Mouse (Mus musculus) erythroid progenitor cell, adult 5-6 weeks (primary cell): ENCODE measurements around the gene Itga7. TPM values are rescaled to one million over a fixed set of nuclear protein-coding genes. Genes with fewer than 3 reads are reported as not detected.

Experiments used
- ATAC-seq: replicated peaks from 2 replicates; pipeline ENCODE4 v1.8.0; 2016; ENCODE audit warnings: moderate number of reproducible peaks, mild to moderate bottlenecking, moderate TSS enrichment, inconsistent platforms; ENCODE audit not compliant: poor library complexity, low FRiP score, severe bottlenecking
- total RNA-seq, 2 experiments: library from RNA; stranded (forward) in 1 of 2; stranded (reverse) in 1 of 2; fragments of 150-400 nt in 1 of 2; fragments of 186-747, 209-891 nt in 1 of 2; gene quantifications; 2 replicates each; pipeline versions ENCODE4 v1.2.3 to v1.2.4; 2015 to 2017; ENCODE audit warnings: low replicate concordance in 2 of 2

Gene Itga7
- total RNA-seq, 2 experiments from 2014 or later, result not detected

DNA sequence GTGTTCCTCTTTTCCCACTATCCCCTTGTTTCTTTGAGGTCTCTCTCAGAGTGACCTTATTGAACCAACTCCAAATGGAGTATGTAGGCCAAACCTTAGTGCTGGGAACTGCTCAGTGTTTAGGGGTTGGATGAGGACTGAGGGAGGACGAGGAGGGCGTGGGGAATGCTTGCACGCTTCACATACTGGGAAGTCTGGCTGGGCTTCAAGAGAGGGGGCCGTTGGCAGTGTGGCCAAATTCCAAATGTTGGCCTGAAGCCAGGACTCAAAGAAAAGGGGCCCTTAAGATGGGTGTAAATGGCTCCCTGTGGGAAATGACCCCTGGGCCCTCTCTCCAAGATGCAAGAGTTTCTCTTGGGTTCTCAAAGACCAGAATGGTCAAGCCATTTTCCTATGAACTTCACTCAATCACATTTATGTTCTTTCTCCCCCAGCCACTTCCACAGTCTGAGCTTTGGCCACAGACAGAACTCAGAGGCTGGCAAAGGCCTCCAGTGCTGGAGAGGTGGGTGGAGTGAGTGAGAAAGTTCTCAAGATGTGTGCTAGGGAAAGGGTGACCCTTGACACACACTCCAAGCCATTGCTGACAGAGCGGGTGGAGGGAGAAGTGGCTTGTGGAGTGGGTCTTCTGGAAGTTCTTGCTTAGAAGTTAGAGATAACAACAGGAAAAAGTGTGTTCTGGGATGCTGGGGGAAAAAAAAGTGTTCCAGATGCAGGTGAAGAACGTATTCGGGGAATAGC is 3.8 kb upstream of the Itga7 start:
- ATAC-seq, result no peak

GRCm38 (mm10) chr10:128931441-128931840 is 2.2 kb upstream of the Itga7 start:
- no peak for ATAC-seq

DNA sequence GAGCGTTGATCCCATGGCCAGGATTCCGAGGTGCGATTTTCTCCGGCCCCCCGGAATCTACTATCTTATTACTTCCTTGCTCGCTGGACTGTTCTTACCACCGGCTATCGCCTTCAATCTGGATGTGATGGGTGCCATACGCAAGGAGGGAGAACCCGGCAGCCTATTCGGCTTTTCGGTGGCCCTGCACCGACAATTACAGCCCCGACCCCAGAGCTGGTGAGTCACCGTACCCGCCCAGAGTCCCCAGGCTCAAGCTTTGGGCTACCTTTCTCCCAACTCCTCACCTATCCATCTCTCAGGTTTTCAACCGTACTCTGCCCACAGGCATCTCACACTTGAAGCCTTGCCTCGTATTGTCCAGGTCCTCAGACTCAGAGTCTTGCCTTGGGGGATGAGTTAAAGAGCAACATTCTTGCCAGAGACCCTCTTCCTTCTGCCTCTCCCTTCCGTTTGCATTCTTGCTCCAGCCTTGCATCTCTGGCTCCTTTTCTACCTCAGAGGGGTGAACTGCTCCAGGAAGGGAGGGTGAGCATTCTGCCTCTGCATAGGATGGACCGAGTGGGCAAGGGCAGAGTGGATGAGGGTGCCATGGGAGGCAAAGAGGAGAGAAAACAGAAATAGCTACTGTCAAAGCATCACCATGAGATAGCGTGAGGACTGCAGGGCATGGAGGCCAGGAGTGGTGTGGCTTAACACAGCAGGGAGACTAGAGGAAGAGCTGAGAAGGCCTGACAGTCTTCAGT is 531 bp downstream of the Itga7 start:
- no peak for ATAC-seq

GRCm38 (mm10) chr10:128934997-128935787 is 1.6 kb downstream of the Itga7 start:
- ATAC-seq, result no peak

DNA sequence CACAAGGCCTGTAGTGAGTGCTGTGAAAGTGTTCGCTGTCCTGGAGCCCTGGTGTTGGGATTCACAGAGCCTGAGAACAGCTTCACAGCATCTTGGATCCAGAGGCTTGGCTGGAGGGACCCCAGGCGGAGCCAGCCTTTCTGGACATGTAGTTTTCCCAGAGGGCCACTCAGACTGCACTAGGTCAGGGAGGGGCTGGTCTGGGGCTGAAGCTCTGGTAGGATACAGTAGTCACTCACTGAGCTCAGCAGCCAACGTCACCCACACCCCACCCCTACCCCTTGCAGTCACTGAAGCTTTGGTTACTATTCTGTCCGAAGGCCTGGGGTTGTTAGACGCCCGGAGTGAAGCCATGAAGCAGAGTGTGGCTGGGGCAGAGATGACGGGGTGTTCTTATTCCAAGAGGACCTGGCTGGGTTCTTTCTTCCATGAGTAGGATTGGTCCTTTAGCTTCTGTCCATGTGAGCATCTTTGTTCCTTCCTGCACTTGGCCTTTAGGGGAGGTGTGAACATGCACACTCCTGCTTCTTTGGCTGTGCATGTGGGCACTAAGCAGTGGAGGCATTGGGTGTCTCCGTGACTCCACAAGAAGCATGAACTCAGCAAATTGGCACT is 2.3 kb downstream of the Itga7 start:
- no peak for ATAC-seq

DNA sequence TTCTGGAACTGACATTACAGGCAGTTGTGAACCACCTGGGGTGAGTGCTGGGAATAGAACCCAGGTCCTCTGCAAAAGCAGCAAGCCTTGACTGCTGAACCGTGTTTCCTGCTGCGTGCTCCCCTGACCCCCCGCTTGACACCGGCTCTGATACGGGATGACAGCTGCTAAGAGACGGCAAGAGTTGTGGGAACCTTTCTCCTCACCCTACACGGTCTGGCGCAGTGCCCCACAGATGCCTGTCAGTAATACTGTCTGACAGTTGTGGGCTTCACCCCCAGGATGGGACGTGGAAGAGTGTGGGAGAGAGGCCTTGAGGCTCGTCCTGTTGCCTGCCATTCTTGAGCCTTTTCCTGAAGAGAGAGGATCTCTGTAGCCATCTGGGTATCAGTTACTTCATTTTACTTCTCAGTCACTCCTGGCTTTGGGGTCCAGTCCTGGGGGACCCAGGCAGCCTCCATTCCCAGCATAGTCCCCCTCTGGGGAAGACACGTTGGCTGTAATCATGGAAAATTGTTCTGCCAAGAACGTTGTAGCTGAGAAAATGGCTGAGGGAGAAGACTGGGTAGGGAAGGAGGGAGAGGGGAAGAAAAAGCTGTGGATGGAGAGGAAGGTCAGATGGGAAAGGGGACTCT is 4.3 kb downstream of the Itga7 start:
- ATAC-seq, result no peak

DNA sequence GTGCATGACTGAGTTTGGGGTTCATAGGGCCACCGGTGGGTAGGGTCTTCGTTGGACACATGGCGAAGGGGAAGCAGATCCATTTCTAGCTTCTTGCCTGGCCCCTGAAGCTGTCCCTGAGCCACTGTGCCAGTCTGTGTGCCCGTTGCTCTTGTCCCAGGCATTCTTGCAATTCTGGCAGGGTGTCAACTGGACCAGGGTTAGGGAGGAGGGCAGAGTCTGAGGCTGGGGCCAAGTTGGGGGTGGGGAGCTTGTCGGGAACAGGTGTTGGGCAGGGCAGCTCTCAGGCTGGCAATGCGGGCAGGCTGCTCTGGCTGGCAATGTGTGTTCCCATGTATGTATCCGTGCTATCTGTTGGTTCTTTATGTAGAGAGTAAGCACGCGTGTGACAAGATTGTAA is 4.8 kb downstream of the Itga7 start:
- no peak for ATAC-seq

DNA sequence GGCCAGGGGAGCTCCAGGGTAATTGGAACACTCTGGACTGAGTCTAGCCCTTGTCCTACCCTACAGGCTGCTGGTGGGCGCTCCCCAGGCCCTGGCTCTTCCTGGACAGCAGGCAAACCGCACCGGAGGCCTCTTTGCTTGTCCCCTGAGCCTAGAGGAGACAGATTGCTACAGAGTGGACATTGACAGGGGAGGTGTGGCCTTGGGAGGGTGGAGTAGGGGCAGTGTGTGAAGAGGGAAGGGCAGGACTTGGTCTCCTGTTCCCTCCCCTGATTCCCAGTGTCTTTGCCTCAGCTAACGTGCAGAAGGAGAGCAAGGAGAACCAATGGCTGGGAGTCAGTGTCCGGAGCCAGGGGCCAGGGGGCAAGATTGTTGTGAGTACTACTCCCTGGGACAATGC is 5.4 kb downstream of the Itga7 start:
- no peak for ATAC-seq

DNA sequence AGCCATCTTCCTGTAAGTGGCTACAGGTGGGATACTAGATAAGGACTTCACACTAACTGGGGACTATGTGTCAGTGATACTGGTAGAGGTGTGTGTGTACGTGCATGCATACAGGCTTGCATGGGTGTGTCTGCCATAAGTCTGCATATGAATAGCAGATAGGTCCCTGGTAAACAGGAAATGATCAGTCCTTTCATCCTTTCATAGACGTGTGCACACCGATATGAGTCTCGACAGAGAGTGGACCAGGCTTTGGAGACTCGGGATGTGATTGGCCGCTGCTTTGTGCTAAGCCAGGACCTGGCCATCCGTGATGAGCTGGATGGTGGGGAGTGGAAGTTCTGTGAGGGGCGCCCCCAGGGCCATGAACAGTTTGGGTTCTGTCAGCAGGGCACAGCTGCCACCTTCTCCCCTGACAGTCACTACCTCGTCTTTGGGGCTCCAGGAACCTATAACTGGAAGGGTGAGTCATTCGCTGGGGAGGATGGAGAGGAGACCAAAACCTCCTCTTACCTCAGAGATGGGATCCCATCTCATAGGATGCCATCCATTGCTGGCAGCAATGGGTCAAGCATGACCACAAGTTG is 7.0 kb downstream of the Itga7 start:
- no peak for ATAC-seq

DNA sequence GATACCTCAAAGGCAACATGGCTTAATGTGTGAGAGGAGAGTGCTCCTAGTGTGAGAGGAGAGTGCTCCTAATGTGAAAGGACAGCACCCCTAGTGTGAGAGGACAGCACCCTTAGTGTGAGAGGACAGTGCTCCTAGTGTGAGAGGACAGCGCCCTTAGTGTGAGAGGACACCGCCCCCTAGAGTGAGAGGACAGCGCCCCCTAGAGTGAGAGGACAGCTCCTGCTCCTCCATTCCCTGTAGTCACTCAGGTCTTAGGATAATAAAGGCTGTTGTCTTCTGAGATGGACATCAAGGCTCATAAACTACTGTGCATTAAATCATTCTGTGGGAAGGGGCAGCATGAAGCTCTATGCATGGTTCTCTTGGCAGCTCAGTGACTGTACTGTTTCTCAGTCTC is 12.1 kb downstream of the Itga7 start:
- ATAC-seq, result no peak

GRCm38 (mm10) chr10:128947496-128947895 is 13.9 kb downstream of the Itga7 start:
- no peak for ATAC-seq

DNA sequence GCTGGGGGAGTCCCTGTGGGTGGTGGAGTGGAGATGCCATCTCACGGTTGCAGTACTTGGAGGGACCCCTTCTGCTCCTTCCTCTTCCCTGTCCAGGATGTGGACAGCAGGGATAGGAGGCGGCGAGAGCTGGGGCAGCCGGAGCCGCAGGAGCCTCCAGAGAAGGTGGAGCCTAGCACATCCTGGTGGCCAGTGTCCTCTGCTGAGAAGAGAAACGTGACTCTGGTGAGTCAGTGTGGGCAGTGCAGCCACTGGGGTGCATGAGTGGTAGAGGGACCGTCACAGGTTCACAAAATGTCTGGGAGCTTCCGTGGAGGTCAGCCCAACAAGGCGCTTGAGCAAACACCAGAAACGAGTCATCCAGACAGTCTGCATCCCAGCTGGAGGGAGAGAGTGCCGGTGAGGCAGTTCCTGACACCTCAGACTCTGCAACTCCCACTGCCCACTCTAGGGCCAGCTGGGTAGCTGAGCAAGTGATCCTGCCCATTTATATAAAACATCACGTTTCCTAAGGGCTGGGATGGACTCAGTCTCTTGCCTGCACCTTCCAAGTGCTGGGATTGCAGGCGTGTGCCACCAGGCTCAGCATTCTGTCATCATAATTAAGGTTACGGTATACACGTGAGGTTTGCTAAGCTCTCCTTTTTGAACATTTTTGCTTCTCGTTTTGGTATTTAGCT is 16.7 kb downstream of the Itga7 start:
- no peak for ATAC-seq

- no peak for ATAC-seq
These were observed 24.7 kb downstream of the Itga7 start for GRCm38 (mm10) chr10:128958340-128958739.

DNA sequence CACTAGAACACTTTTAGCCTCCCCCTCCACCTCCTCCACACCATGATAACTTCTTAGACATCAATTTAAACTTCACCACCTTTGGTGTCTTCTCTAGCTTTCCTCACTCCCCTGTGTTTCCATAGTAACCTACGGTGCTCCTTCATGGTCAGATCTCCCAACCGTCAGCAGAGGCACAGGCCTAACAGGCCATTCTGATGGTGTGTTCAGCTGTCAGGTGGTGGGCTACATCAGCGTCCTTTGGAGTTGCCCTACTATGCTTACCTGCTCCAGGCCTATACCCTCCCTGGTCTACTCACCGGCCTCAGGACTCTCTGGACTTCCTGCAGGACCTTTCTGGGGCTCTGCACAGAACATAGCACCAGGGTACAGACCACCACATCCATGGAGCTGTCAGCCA is 26.5 kb downstream of the Itga7 start:
- ATAC-seq, result no peak

GRCm38 (mm10) chr10:128960590-128961584 is 27.3 kb downstream of the Itga7 start, which contains the start of gene Mettl7b:
Gene Mettl7b, minus strand, starts transcription at chr10:128960988.
- ATAC-seq, result no peak

GRCm38 (mm10) chr10:128964961-128965360 is 31.3 kb downstream of the Itga7 start:
- ATAC-seq, result no peak

DNA sequence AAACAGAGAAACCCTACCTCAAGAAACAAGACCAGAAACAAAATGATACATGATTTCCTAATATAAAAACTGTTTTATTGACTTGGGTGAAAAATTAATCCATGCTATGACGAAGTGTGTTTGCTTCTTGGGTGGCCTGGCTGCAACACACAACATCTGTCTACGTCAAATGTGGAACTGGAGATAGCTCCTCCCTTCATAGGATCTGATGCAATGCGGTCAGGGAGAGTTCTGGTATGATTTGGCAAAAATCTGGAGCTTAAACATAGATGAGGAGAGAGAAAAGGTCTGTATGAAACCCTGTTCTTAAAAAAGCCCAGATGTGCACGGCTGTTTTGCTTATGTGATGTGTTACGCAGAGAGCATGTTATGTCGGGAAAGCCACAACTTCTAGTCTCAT is 32.3 kb downstream of the Itga7 start:
- no peak for ATAC-seq

- no peak for ATAC-seq
These were observed 34.7 kb downstream of the Itga7 start for GRCm38 (mm10) chr10:128968341-128968749.
